Mouse (Mus musculus) heart, postnatal 4 days (tissue): ENCODE measurements around the gene Hmg20b. TPM values are rescaled to one million over a fixed set of nuclear protein-coding genes. Genes with fewer than 3 reads are reported as not detected.

Source experiments
- DNase-seq: peaks from one replicate; pipeline ENCODE4 v3.0.0; 2021
- total RNA-seq, 2 experiments: library from RNA; stranded (reverse); gene quantifications; 2 replicates each; pipeline ENCODE4 v1.2.3; 2021

Gene Hmg20b
- total RNA-seq, 2 experiments from 2014 or later, result 107 to 113 TPM

GRCm38 (mm10) chr10:81378553-81379182, 28.4 kb upstream of the Hmg20b start:
- DNase-seq, result peak; percentile 100

- no peak for DNase-seq
Measured at GRCm38 (mm10) chr10:81377793-81378552, 27.7 kb upstream of the Hmg20b start, which contains the start of gene Fzr1. Gene Fzr1, minus strand, starts transcription at chr10:81378516.

- DNase-seq, result no peak
Measured at GRCm38 (mm10) chr10:81377362-81377664, 27.0 kb upstream of the Hmg20b start.

GRCm38 (mm10) chr10:81376561-81377361, 26.5 kb upstream of the Hmg20b start:
- no peak for DNase-seq

GRCm38 (mm10) chr10:81375322-81375721, 25.0 kb upstream of the Hmg20b start:
- no peak for DNase-seq

GRCm38 (mm10) chr10:81367207-81367495, 16.9 kb upstream of the Hmg20b start:
- no peak for DNase-seq

GRCm38 (mm10) chr10:81366477-81367206, 16.4 kb upstream of the Hmg20b start:
- no peak for DNase-seq

GRCm38 (mm10) chr10:81365672-81366476, 15.6 kb upstream of the Hmg20b start, which contains the start of gene 4930404N11Rik:
Gene 4930404N11Rik, minus strand, starts transcription at chr10:81365816.
- DNase-seq, result no peak

- DNase-seq, result no peak
Measured at GRCm38 (mm10) chr10:81365073-81365472, 14.8 kb upstream of the Hmg20b start.

GRCm38 (mm10) chr10:81364666-81365065, 14.4 kb upstream of the Hmg20b start:
- peak; percentile 61 for DNase-seq

- DNase-seq, result peak; percentile 74
Measured at GRCm38 (mm10) chr10:81363436-81364346, 13.4 kb upstream of the Hmg20b start.

GRCm38 (mm10) chr10:81362336-81362949, 12.2 kb upstream of the Hmg20b start:
- DNase-seq, result no peak

GRCm38 (mm10) chr10:81360721-81361120, 10.4 kb upstream of the Hmg20b start:
- no peak for DNase-seq

GRCm38 (mm10) chr10:81358841-81359240, 8.6 kb upstream of the Hmg20b start:
- no peak for DNase-seq

GRCm38 (mm10) chr10:81358209-81358608, 7.9 kb upstream of the Hmg20b start:
- no peak for DNase-seq

- DNase-seq, result peak; percentile 94
Measured at GRCm38 (mm10) chr10:81356991-81357844, 6.9 kb upstream of the Hmg20b start, which contains the start of gene Mfsd12. Gene Mfsd12, plus strand, starts transcription at chr10:81357491.

GRCm38 (mm10) chr10:81356352-81356990, 6.2 kb upstream of the Hmg20b start:
- no peak for DNase-seq

GRCm38 (mm10) chr10:81355533-81355932, 5.3 kb upstream of the Hmg20b start:
- DNase-seq, result no peak
